Mouse (Mus musculus) regulatory T cell (primary cell): ENCODE data around the gene 1700018G05Rik.
"Not testable (repeated sequence)": the region's sequence is repeated elsewhere in the genome, so short reads cannot be mapped to it uniquely, and the experiment has no call there.

Experiments
- in situ Hi-C: fragments of 300-600 bp; cut with MboI, MseI; formaldehyde crosslinking; loops from one replicate; pipeline ENCODE4 v1.15.1; 2025; ENCODE audit warnings: high pct_unique_total_duplicates

1700018G05Rik gene

DNA sequence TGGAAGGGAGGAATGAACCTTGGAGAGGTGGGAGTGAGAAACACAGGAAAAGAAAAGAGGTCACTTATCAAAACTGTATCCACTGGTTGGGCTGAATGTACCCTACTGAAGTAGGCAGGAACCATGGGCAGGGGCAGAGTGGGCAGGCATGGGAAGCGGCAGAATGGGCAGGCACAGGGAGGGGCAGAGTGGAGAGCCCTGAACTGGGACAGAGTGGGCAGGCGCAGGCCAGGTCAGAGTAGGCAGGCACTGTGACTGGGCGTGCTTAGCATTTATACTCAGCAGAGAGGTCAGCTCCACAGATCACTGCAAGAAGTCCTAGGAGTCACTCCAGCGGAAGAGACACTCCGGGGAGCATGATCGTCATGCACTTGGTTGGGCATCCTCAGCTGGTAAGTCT lies at the start of gene 1700018G05Rik:
TSS of gene 1700018G05Rik (plus strand) at position 301 of the 400 bp plus-strand sequence.
- in situ Hi-C loops: not testable (repeated sequence)

DNA sequence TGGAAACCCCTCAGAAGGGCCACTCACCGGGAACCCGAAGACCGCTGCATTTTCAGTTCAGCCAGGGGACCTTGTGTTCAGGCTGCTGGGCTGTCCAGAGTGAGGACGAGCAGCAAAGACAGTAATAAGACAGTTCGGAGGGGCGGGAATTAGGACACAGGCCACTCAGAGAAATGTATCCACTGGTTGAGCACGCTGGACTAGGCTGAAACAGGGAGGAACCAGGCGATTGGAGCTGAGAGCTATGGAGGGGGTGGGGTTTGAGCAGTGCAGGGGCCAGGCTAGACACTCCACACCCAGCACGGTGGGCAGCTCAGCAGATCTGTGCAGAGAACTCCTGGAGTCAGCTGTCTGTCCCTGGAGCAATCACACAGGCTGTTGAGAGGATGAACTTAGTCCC lies 19.6 kb upstream of the 1700018G05Rik start, which contains the start of the genes Dmrtc1a and 1700011M02Rik:
TSS of gene Dmrtc1a (minus strand) at position 101 of the 400 bp plus-strand sequence.
TSS of gene 1700011M02Rik (plus strand) at position 319 of the 400 bp plus-strand sequence.
- in situ Hi-C loops: not testable (repeated sequence)

DNA sequence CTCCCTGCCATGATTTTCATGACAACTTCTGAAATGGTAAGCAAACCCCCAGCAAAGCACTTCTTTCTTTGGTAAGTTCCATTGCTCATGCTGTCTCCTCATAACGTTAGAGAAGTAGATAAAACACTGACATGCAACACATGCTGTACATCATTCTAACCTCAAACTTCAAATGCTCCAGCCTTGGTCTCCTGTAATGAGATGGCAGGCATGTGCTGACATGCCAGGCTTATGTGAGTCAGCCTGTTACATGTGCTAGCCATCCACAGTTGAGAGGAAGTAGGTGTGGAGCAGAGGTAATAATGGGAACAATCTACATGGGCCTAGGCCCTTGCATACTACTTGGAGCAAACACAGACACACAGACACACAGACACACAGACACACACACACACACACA lies 13.3 kb upstream of the 1700018G05Rik start:
- in situ Hi-C loops: not testable (repeated sequence)

DNA sequence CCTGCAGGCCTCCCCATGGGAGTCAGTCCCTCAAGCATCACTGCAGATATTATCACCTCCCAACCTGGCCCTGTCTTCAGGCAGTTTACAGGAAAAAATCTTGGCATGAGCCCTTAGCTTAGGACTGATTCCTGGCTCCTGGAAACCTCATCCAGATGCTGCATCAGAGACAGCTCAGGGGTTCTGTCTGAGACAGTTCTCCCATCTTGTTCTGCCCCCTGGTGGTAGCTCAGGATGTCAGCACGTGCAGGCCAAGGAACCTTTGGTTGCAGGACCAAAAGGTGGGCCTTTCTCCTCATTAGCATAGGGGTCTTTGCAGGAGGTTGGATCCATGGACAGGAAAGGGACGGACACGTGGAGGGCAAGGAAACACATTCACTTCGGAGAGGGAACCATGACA lies 1.5 kb upstream of the 1700018G05Rik start:
- in situ Hi-C loops: not testable (repeated sequence)

DNA sequence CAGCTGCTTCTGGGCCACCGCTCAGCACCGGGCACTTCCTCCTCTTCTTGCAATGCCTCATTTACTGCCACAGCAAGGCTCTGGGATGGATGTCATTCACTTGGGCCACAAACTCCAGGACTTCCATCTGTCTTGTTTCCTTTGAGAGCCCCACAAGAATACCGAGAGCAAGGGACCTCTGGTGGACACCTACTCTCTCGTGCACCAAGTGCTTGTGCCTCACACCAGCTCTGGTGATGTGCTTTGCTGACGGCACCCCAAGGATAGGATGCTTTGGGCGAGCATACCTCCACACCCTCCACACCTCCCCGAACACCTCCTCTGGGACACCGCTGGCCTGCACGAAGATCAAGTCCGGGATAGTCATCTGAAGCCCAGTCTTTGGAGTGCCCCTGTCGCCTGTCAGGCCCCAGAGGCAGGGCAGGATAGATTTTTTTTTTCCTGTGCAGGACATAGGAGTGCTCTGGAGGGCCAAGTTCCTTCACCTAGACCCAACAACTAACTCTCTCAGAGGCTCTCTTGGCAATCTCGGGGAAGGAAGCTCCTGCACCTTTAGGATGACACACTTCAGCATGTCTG lies 4.9 kb downstream of the 1700018G05Rik start:
- in situ Hi-C loops: loop anchor here (5.0 kb wide), 1 partner anchor 251 kb away; no protein-coding TSS in a partner anchor

DNA sequence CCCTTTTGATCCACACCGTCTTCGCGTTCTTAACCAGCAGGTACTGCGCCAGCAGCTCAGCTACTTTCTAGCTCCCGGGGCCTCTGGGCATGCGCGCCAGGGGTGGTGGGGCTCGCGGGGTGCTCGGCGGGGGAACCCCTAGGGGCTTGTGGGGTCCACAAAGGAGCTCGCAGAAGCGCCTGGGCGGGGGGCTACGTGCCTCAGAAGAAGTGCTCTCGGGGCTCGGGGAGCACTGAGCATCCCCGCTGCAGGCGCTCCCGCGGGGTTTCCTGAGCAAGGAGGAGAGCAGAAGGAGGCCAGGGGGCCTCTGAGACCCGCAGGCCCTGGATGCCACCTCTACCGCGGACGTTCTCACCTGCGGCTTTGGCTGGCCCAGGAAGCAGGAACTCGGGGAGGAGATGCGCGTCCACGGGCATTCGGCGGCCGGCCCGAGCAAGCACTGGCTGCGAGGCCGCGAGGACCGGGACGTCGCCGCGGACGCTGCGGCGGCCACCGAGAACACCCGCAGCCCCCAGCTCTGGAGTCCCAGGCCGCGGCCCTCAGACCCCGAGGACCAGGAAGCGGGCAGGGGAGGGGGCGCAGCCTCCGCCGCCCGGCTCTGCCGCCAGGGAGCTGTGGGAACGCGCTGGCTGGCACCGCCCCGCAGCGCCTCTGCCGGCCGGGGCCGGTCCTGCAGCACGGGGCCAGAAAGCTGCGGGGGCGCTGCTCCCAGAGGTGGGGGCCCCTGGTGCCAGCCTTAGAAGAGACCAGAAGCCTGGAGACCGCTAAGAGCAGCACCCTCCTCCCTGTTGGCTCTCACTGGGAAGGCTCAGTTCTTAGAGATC lies 5.6 kb downstream of the 1700018G05Rik start:
- in situ Hi-C loops: loop anchor here (5.0 kb wide), 1 partner anchor 251 kb away; no protein-coding TSS in a partner anchor

DNA sequence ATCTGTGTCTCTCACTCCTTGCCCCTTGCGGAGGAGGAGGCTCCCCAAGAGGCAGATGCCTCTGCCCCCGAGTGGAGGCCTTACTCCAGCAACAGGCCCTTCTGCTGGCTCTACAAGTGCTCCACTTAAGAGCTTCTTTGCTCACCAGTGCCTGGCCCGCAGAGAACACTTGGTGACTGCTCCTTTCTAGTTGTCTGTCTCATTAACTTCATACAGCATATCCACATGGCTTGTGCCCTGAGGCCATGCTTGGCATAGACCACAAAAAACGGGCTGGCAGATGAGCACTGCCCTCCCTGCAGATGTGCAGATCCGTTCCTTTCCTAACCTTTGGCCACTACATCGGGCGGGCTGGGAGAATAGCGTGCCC lies 6.2 kb downstream of the 1700018G05Rik start:
- in situ Hi-C loops: loop anchor here (5.0 kb wide), 1 partner anchor 252 kb away; no protein-coding TSS in a partner anchor

DNA sequence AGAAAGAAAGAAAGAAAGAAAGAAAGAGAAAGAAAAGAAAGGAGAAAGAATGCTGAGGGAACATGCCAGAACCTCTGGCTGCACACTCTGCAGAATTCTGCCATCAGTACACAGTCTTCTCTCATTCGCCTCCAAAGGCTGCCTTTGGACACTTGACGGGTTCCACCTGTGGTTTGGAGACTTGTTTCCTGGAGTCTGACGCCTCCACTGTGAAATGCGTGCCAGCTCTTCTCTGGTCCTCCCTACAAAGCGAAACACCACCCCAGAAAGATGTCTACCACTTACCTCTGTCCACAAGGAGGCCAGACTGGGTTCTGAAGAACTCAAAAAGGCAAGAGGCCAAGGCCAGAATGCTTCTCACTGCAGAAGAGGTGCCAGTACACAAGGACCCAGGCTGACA lies 8.6 kb downstream of the 1700018G05Rik start:
- in situ Hi-C loops: no loop called here

DNA sequence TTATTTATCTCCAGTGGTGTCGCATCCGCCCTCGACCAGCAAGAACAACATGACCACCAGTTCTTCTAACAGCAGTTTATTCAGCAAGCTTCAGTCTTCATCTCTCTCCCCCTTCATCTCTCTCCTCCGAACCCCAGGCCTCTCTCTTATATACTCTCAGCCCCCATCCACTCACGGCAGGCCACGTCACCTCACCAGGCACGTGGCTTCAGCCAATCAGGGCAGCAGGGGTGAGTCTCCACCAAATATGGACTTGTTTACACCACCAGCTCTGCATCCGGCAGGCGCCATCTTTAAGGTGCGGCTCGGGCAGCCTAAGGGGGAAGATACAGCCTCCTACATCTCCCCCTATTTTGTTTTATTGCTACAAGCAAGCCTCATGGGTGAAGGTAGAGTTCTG lies 22.0 kb downstream of the 1700018G05Rik start:
- in situ Hi-C loops: not testable (repeated sequence)

DNA sequence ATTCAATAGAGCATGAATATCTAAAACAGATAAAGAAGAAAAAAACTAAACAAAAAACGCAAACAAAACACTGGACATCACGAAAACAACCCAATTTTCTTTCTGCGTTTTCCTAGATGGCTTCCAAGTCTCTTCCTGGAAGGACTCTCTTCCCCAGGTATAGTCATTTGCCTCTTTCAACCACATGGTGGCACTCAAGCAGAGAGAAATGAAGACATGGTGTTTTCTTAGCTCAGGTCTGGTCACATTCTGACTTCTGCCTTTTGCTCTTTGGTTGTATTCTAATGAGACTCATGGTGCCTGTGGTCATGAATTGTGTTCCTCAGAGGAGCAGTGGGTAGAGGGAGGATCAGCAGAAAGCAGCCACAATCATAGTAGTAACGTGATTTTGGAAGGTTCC lies 30.7 kb downstream of the 1700018G05Rik start:
- in situ Hi-C loops: no loop called here

DNA sequence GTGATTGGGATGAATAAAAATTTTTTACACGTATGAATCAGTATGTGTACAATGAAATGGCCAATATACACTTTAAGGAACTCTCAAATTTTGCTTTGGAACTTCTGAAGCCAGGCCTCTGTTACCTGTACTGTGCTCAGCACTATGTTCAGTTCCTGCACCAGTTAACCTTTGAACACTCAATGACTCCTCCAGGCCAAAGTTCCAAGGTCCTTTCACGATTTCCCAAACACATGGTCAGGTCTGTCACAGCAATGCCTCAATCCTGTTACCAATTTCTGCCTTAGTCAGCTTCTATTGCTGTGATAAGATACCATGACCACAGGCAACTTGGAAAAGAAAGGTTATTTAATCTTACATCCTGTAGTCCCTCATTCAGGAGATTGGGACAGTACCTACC lies 32.4 kb downstream of the 1700018G05Rik start:
- in situ Hi-C loops: no loop called here
